Mouse (Mus musculus): ENCODE results near the gene Smim14.

DNA sequence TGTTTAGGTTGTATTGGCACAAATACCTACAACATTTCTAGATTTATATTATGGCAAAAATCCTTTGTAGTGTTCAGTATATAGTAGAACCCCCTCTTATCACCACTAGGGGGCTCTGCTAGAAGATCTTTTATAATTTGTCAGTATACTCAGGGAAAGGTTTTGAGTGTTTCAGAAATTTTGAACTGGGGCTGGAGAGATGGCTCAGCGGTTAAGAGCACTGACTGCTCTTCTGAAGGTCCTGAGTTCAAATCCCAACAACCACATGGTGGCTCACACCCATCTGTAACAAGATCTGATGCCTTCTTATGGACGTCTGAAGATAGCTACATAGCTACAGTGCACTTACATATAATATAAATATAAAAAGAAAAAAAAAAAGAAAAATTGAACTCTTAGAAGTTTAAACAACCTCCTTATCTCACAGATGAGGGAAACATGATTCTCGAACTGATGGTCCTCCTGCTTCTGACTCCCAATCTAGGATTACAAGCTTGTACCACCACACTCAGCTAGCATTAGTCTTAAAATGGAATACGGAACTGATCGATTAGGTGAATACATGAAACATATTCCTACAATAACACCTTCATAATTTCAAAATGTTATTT, 1.4 kb downstream of the Smim14 start:
- TF ChIP-seq CTCF (IDR thresholded peaks at IDR 0.05; ENCODE audit: low read depth, low read length) (no peak), POLR2AphosphoS5 (IDR thresholded peaks at IDR 0.05; ENCODE audit: insufficient replicate concordance, low read depth, low read length) (no peak), TAL1 (conservative IDR thresholded peaks at IDR 0.05; ENCODE audit: low read depth, low read length) (no peak), GATA2 (IDR thresholded peaks at IDR 0.05; ENCODE audit: borderline replicate concordance, low read depth, low read length) (no peak)
